Mouse (Mus musculus): ENCODE data around the gene Ralgapa2. TPM values are rescaled to one million over a fixed set of nuclear protein-coding genes. Genes with fewer than 3 reads are reported as not detected.

Ralgapa2 gene
- polyA plus RNA-seq (2011; ENCODE audit: insufficient read length, low read depth, missing spikeins) = 3.9 and 5.2 TPM in 2 replicates

DNA sequence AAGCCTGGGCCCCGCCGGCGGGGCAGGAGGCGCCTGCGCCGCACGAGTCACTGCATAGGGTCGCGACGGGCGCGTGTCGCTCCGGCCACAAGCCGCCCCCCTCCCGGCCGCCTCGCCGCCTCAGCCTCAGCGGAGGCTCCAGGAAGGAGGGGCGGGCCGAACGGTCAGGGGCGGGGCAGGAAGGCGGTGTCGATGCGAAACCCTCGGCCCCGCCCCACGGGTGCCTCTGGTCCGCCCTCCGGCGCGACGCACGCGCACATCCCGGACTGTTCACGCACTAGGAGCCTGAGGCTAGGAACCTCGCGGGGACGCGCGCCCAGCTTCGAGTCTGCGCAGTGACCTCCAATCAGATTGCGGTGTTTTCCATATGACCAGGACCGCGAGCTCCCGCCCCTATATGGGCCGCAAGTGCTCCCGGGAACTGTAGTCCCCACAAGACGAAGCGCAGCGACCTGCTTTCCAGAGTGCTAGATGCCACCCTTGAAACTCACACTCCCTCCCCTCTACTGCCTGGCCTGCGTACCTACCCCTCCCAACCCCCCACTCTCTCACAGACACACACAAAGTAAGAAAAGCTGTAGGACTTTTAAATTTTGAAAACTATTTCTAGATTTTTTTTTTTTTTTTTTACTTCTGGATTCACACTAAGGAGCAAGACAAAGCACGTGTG is at the start of gene Ralgapa2:
Gene Ralgapa2, minus strand, starts transcription at position 434 of the 670 bp plus-strand sequence.
- Histone ChIP-seq H3K27ac (ENCODE audit: insufficient read depth, low read length) (no peak within 1 kb of the TSS), H3K4me3 (ENCODE audit: insufficient read depth, low read length) (peak within 1 kb of the TSS; percentile 88), H3K4me1 (ENCODE audit: control insufficient read depth, insufficient read depth, low read length) (no peaks in the 10 kb centered on the region)
- peak; percentile 71 for TF ChIP-seq POLR2A (IDR thresholded peaks at IDR 0.05; ENCODE audit: low read depth, low read length)
- TF ChIP-seq CTCF (IDR thresholded peaks at IDR 0.05; ENCODE audit: borderline replicate concordance, insufficient read depth, low read length) = no peak

DNA sequence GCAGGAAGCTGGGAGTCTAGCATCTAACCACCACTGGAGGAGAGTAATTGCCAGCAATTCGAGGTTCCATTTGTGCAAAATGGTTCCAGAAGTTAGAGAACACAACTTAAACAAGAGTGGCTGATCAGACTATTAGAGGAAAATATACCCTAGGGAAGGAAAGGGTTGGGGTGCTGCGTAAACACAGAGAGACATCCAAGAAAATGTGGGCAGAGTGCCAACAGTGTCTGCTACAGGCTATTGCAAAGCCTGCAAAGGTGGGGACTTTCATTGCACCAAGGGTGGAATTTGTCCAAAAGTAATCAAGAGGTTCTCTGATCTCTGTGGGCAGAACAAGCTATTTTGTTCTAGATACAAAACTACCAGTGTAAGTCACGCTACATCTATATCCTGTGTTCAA is 49.4 kb upstream of the Ralgapa2 start:
- TF ChIP-seq POLR2A (IDR thresholded peaks at IDR 0.05; ENCODE audit: low read depth, low read length) (no peak), CTCF (IDR thresholded peaks at IDR 0.05; ENCODE audit: borderline replicate concordance, insufficient read depth, low read length) (no peak)

DNA sequence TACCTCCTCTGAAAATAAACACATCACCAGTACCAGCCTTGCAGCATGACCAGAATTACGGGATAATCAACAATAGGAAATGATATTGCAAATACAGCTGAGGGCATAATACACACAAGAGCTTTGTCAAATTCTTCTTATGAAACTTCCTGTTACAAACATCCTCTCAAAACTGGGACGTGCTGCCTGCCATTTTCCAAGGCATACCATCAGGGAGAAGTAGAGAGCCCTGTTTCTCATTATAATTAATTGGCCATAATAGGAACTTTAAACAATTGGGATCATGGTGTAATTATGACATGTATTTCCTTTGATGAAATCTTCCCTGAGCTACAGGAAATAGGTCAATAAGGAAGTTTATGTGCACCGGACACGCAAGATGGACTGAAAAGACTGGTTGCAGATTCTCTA is 48.5 kb upstream of the Ralgapa2 start:
- H3K4me3 ChIP-seq (ENCODE audit: insufficient read depth, low read length) = no peak overlapping the region
- H3K27ac ChIP-seq (ENCODE audit: insufficient read depth, low read length) = no peak overlapping the region
- TF ChIP-seq CTCF (IDR thresholded peaks at IDR 0.05; ENCODE audit: borderline replicate concordance, insufficient read depth, low read length) = no peak
- no peak for TF ChIP-seq POLR2A (IDR thresholded peaks at IDR 0.05; ENCODE audit: low read depth, low read length)
- no peaks in the 10 kb centered on the region for H3K4me1 ChIP-seq (ENCODE audit: control insufficient read depth, insufficient read depth, low read length)

More for the DNA sequence above, 49.4 kb upstream of the Ralgapa2 start:
- Histone ChIP-seq H3K27ac (ENCODE audit: insufficient read depth, low read length) (no peak overlapping the region), H3K4me3 (ENCODE audit: insufficient read depth, low read length) (no peak overlapping the region), H3K4me1 (ENCODE audit: control insufficient read depth, insufficient read depth, low read length) (no peaks in the 10 kb centered on the region)

- no peak overlapping the region for H3K4me3 ChIP-seq (ENCODE audit: insufficient read depth, low read length)
- H3K4me1 ChIP-seq (ENCODE audit: control insufficient read depth, insufficient read depth, low read length) = no peaks in the 10 kb centered on the region
- TF ChIP-seq POLR2A (IDR thresholded peaks at IDR 0.05; ENCODE audit: low read depth, low read length) (no peak), CTCF (IDR thresholded peaks at IDR 0.05; ENCODE audit: borderline replicate concordance, insufficient read depth, low read length) (no peak)
- no peak overlapping the region for H3K27ac ChIP-seq (ENCODE audit: insufficient read depth, low read length)
Measured at GRCm38 (mm10) chr2:146556148-146556547, 44.0 kb upstream of the Ralgapa2 start.

- TF ChIP-seq CTCF (IDR thresholded peaks at IDR 0.05; ENCODE audit: borderline replicate concordance, insufficient read depth, low read length) (no peak), POLR2A (IDR thresholded peaks at IDR 0.05; ENCODE audit: low read depth, low read length) (no peak)
- Histone ChIP-seq H3K27ac (ENCODE audit: insufficient read depth, low read length) (no peak overlapping the region), H3K4me1 (ENCODE audit: control insufficient read depth, insufficient read depth, low read length) (no peaks in the 10 kb centered on the region)
Measured at GRCm38 (mm10) chr2:146555351-146555750, 43.2 kb upstream of the Ralgapa2 start.

GRCm38 (mm10) chr2:146553701-146554100 is 41.6 kb upstream of the Ralgapa2 start:
- no peak for TF ChIP-seq CTCF (IDR thresholded peaks at IDR 0.05; ENCODE audit: borderline replicate concordance, insufficient read depth, low read length)
- TF ChIP-seq POLR2A (IDR thresholded peaks at IDR 0.05; ENCODE audit: low read depth, low read length) = no peak
- Histone ChIP-seq H3K4me1 (ENCODE audit: control insufficient read depth, insufficient read depth, low read length) (no peaks in the 10 kb centered on the region), H3K4me3 (ENCODE audit: insufficient read depth, low read length) (no peak overlapping the region), H3K27ac (ENCODE audit: insufficient read depth, low read length) (no peak overlapping the region)

More at GRCm38 (mm10) chr2:146555351-146555750, 43.2 kb upstream of the Ralgapa2 start:
- no peak overlapping the region for H3K4me3 ChIP-seq (ENCODE audit: insufficient read depth, low read length)

GRCm38 (mm10) chr2:146551818-146552217 is 39.7 kb upstream of the Ralgapa2 start:
- no peaks in the 10 kb centered on the region for H3K4me1 ChIP-seq (ENCODE audit: control insufficient read depth, insufficient read depth, low read length)

GRCm38 (mm10) chr2:146549111-146549776 is 37.1 kb upstream of the Ralgapa2 start:
- Histone ChIP-seq H3K4me1 (ENCODE audit: control insufficient read depth, insufficient read depth, low read length) (no peaks in the 10 kb centered on the region), H3K4me3 (ENCODE audit: insufficient read depth, low read length) (no peak overlapping the region), H3K27ac (ENCODE audit: insufficient read depth, low read length) (no peak overlapping the region)
- TF ChIP-seq CTCF (IDR thresholded peaks at IDR 0.05; ENCODE audit: borderline replicate concordance, insufficient read depth, low read length) (no peak), POLR2A (IDR thresholded peaks at IDR 0.05; ENCODE audit: low read depth, low read length) (no peak)

More at GRCm38 (mm10) chr2:146551818-146552217, 39.7 kb upstream of the Ralgapa2 start:
- Histone ChIP-seq H3K27ac (ENCODE audit: insufficient read depth, low read length) (no peak overlapping the region), H3K4me3 (ENCODE audit: insufficient read depth, low read length) (no peak overlapping the region)
- TF ChIP-seq CTCF (IDR thresholded peaks at IDR 0.05; ENCODE audit: borderline replicate concordance, insufficient read depth, low read length) (no peak), POLR2A (IDR thresholded peaks at IDR 0.05; ENCODE audit: low read depth, low read length) (no peak)

DNA sequence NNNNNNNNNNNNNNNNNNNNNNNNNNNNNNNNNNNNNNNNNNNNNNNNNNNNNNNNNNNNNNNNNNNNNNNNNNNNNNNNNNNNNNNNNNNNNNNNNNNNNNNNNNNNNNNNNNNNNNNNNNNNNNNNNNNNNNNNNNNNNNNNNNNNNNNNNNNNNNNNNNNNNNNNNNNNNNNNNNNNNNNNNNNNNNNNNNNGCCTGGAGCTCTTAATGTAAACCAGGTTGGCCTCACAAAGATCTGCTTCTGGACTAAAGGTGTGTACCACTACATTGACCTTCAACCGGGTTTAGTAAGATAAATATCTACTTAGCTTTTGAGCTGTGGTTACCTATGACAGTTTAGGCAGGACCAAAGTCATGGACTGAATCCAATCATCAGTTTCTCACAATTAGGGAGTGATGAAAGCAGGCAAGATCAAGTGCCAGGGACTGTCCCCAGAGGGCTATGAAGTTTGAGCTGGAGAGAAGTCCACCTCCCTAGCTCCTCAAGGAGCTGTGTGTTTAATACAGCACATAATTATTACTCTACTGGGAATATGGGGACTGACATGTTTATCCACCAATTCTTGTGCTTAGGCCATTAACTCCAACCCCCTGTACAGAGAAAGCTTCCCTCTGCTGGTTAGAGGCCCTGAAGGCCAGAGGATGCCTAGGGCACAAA is 32.1 kb upstream of the Ralgapa2 start:
- H3K4me1 ChIP-seq (ENCODE audit: control insufficient read depth, insufficient read depth, low read length) = no peaks in the 10 kb centered on the region
- H3K27ac ChIP-seq (ENCODE audit: insufficient read depth, low read length) = no peak overlapping the region
- H3K4me3 ChIP-seq (ENCODE audit: insufficient read depth, low read length) = no peak overlapping the region
- TF ChIP-seq POLR2A (IDR thresholded peaks at IDR 0.05; ENCODE audit: low read depth, low read length) (no peak), CTCF (IDR thresholded peaks at IDR 0.05; ENCODE audit: borderline replicate concordance, insufficient read depth, low read length) (no peak)
